Mouse (Mus musculus): Measurements from ENCODE around the gene Slc38a9. TPM values are rescaled to one million over a fixed set of nuclear protein-coding genes. Genes with fewer than 3 reads are reported as not detected.

Slc38a9 gene
- total and polyA plus RNA-seq, 3 experiments, result 10.8 to 14.1 TPM; not detected in 1

DNA sequence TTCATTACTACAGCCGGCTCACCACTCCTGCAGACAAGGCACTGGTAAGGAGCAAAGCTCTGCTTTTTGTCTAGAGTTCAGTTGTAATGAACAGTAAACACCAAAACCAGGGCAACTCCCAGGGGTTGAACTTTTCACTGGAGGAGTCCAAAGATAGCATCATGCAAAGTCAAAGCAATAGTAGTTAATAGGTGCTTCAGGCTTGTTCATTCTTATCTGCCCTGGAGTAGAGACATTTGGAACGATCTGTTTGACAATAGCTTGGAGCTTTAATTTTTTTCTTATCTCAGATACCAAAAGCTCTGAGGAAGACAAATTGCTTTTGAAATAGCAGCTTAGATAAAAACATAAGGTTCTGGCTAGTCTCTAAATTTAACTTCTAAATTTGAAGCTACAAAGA, 25.6 kb downstream of the Slc38a9 start:
- Histone ChIP-seq H3K4me1 (ENCODE audit: control insufficient read depth in 1 of 2, insufficient read depth in 2 of 2, low read length in 2 of 2) (peaks cover 6 to 9% of the 10 kb centered on the region in 2 experiments), H3K79me2 (ENCODE audit: control insufficient read depth, insufficient read depth, low read length, poor library complexity) (no peaks in the 10 kb centered on the region), H3K9me3 (replicated peaks; ENCODE audit: insufficient read depth, low read length) (no peaks in the 10 kb centered on the region), H3K36me3 (ENCODE audit: control insufficient read depth in 1 of 2, insufficient read depth in 2 of 2, low read length in 2 of 2) (peaks cover 0 to 10% of the 10 kb centered on the region in 2 experiments), H3K27ac (ENCODE audit: control insufficient read depth, low read depth, low read length) (peak overlapping the region; percentile 50; the same call in 1 of the 2 replicates), H3K9ac (ENCODE audit: control insufficient read depth, low read depth, low read length, poor library complexity, severe bottlenecking) (no peak overlapping the region), H3K4me3 (ENCODE audit: control insufficient read depth in 1 of 2, insufficient read depth in 1 of 2, low read depth in 2 of 2, low read length in 2 of 2) (no peak overlapping the region), H3K27me3 (ENCODE audit: control insufficient read depth in 1 of 2, insufficient read depth in 2 of 2, low read length in 2 of 2) (no peaks in the 10 kb centered on the region)
- DNase-seq (ENCODE audit: low read depth, low spot score), result peak; percentile 54
- no peak for TF ChIP-seq NRF1 (IDR thresholded peaks at IDR 0.05; ENCODE audit: insufficient read depth, low read depth, low read length, poor library complexity, severe bottlenecking)
- no peak for TF ChIP-seq E2F4 (IDR thresholded peaks at IDR 0.05; ENCODE audit: borderline replicate concordance, low read depth, low read length)
- peak; percentile 83 for TF ChIP-seq GATA1 (IDR thresholded peaks at IDR 0.05; ENCODE audit: low read depth, low read length)
- TF ChIP-seq TCF12 (IDR thresholded peaks at IDR 0.05; ENCODE audit: low read depth, low read length), result peak; percentile 69
- TF ChIP-seq USF2 (IDR thresholded peaks at IDR 0.05; ENCODE audit: borderline replicate concordance in 1 of 2, insufficient read depth in 1 of 2, low read depth in 1 of 2, low read length in 2 of 2), result no peak
- TF ChIP-seq RAD21 (IDR thresholded peaks at IDR 0.05; ENCODE audit: low read depth, low read length), result no peak
- TF ChIP-seq SIN3A (IDR thresholded peaks at IDR 0.05; ENCODE audit: low read length), result peak; percentile 39; the same call in 1 of the 2 replicates
- TF ChIP-seq ZMIZ1 (IDR thresholded peaks at IDR 0.05; ENCODE audit: low read depth, low read length), result no peak
- no peak for TF ChIP-seq MYC (IDR thresholded peaks at IDR 0.05; ENCODE audit: low read depth, low read length)
- TF ChIP-seq POLR2AphosphoS5 (IDR thresholded peaks at IDR 0.05; ENCODE audit: borderline replicate concordance, low read depth, low read length), result no peak
- TF ChIP-seq ZNF384 (IDR thresholded peaks at IDR 0.05; ENCODE audit: low read depth, low read length), result peak; percentile 56; the same call in 1 of the 2 replicates
- TF ChIP-seq ZC3H11A (IDR thresholded peaks at IDR 0.05; ENCODE audit: low read depth, low read length), result peak; percentile 4; the same call in 1 of the 2 replicates
- TF ChIP-seq EP300 (IDR thresholded peaks at IDR 0.05; ENCODE audit: low read depth in 1 of 2, low read length in 2 of 2), result peak; percentile 69 to 71
- no peak for TF ChIP-seq CTCF (IDR thresholded peaks at IDR 0.05 in 2 of 3, conservative IDR thresholded peaks at IDR 0.05 in 1 of 3; ENCODE audit: control insufficient read depth in 1 of 3, insufficient read depth in 1 of 3, low read depth in 2 of 3, low read length in 3 of 3, poor library complexity in 1 of 3, severe bottlenecking in 1 of 3)
- 0 out of 2 replicates have a peak, but pooled peaks have one; percentile 48 for TF ChIP-seq MEF2A (IDR thresholded peaks at IDR 0.05; ENCODE audit: extremely low read depth, insufficient replicate concordance, low read depth, low read length, poor library complexity, severe bottlenecking)
- no peak for TF ChIP-seq MAFK (IDR thresholded peaks at IDR 0.05; ENCODE audit: borderline replicate concordance, low read depth, low read length)
- TF ChIP-seq BHLHE40 (IDR thresholded peaks at IDR 0.05; ENCODE audit: borderline replicate concordance, low read depth, low read length), result no peak
- TF ChIP-seq MYB (IDR thresholded peaks at IDR 0.05; ENCODE audit: low read depth, low read length), result no peak
- TF ChIP-seq MXI1 (IDR thresholded peaks at IDR 0.05; ENCODE audit: low read depth, low read length), result peak; percentile 40; the same call in 1 of the 2 replicates
- peak; percentile 47 for TF ChIP-seq RCOR1 (IDR thresholded peaks at IDR 0.05; ENCODE audit: low read depth, low read length)
- peak; percentile 67 for TF ChIP-seq ETS1 (IDR thresholded peaks at IDR 0.05; ENCODE audit: low read depth, low read length)
- no peak for TF ChIP-seq CHD1 (IDR thresholded peaks at IDR 0.05; ENCODE audit: low read depth, low read length)

All from MEL (cell line).